Mouse (Mus musculus): ENCODE results near the gene Sugct. TPM values are rescaled to one million over a fixed set of nuclear protein-coding genes. Genes with fewer than 3 reads are reported as not detected.

The Sugct gene
- total RNA-seq, 4 experiments from 2014 or later = 5.8 to 11.2 (median 8.4) TPM

GRCm38 (mm10) chr13:17030761-17031160 lies 664.6 kb downstream of the Sugct start:
- DNase-seq = no peak

GRCm38 (mm10) chr13:17028595-17028994 lies 666.8 kb downstream of the Sugct start:
- peak; percentile 9 for DNase-seq

GRCm38 (mm10) chr13:17027846-17028529 lies 667.4 kb downstream of the Sugct start:
- no peak for DNase-seq

- no peak for DNase-seq
Observed at GRCm38 (mm10) chr13:17027001-17027400, 668.4 kb downstream of the Sugct start.

- DNase-seq = no peak
Observed at GRCm38 (mm10) chr13:16996464-16996863, 698.9 kb downstream of the Sugct start.

GRCm38 (mm10) chr13:16995321-16995720 lies 700.0 kb downstream of the Sugct start:
- no peak for DNase-seq

GRCm38 (mm10) chr13:16977743-16978142 lies 717.6 kb downstream of the Sugct start:
- no peak for DNase-seq

GRCm38 (mm10) chr13:16971277-16971676 lies 724.1 kb downstream of the Sugct start:
- no peak for DNase-seq

GRCm38 (mm10) chr13:16968995-16969394 lies 726.4 kb downstream of the Sugct start:
- no peak for DNase-seq

- no peak for DNase-seq
Observed at GRCm38 (mm10) chr13:16964823-16965475, 730.4 kb downstream of the Sugct start.

- no peak for DNase-seq
Observed at GRCm38 (mm10) chr13:16952045-16952444, 743.3 kb downstream of the Sugct start.

- DNase-seq = no peak
Observed at GRCm38 (mm10) chr13:16939466-16939811, 755.9 kb downstream of the Sugct start.

GRCm38 (mm10) chr13:16938552-16939465 lies 756.5 kb downstream of the Sugct start:
- DNase-seq = no peak

GRCm38 (mm10) chr13:16937422-16938202 lies 757.7 kb downstream of the Sugct start:
- DNase-seq = no peak

- DNase-seq = no peak
Observed at GRCm38 (mm10) chr13:16935029-16935428, 760.3 kb downstream of the Sugct start.

- DNase-seq = no peak
Observed at GRCm38 (mm10) chr13:16933600-16933999, 761.8 kb downstream of the Sugct start.

- DNase-seq = no peak
Observed at GRCm38 (mm10) chr13:16921305-16921704, 774.0 kb downstream of the Sugct start.

GRCm38 (mm10) chr13:16915697-16916096 lies 779.7 kb downstream of the Sugct start:
- no peak for DNase-seq

- no peak for DNase-seq
Observed at GRCm38 (mm10) chr13:16912214-16912613, 783.1 kb downstream of the Sugct start.

- no peak for DNase-seq
Observed at GRCm38 (mm10) chr13:16906974-16907373, 788.4 kb downstream of the Sugct start.

- DNase-seq = no peak
Observed at GRCm38 (mm10) chr13:16901424-16901823, 793.9 kb downstream of the Sugct start.

GRCm38 (mm10) chr13:16898084-16898792 lies 797.1 kb downstream of the Sugct start:
- DNase-seq = no peak
